Mouse (Mus musculus): Measurements from ENCODE around the gene Tm4sf1. TPM values are rescaled to one million over a fixed set of nuclear protein-coding genes. Genes with fewer than 3 reads are reported as not detected.
A peak's percentile ranks its signal among the peaks of the same experiment; 100 is the strongest.

Tm4sf1 gene
- polyA plus RNA-seq, 1 experiment from 2014 or later, result 338 TPM

DNA sequence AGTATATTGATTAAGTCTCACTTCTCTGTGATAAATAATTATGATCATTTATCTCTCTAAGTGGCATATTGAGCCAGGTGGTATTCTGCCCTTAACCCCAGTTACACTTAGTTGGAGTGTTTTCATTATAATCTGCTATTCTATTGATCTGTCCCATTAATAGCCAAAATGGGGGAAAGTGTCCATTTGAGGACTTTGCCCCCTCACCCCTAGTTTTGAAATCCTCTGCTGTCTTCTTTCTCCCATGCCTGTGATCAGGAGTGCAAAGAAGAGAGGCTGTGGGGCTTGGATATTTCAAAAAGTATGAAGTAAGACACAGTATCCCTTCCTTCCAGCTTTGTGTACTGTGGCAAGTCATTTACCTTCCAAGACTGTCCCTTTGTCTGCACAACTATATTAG, 5.2 kb downstream of the Tm4sf1 start:
- Histone ChIP-seq H3K4me3 (ENCODE audit: control insufficient read depth in 1 of 2, insufficient read depth in 1 of 2, low read depth in 1 of 2, low read length in 2 of 2) (no peak overlapping the region), H3K4me2 (ENCODE audit: low read length) (no peak overlapping the region), H3K4me1 (ENCODE audit: control insufficient read depth in 2 of 2, insufficient read depth in 2 of 2, low read length in 2 of 2) (peaks cover 0 to 5% of the 10 kb centered on the region in 2 experiments; a peak in 2 of 4 replicates), H3K9ac (ENCODE audit: low read length) (no peak overlapping the region), H3K27ac (replicated peaks in 1 of 2; ENCODE audit: control insufficient read depth in 1 of 2, insufficient read depth in 1 of 2, low read depth in 2 of 2, low read length in 2 of 2) (no peak overlapping the region), H3K36me3 (ENCODE audit: control insufficient read depth, insufficient read depth, low read length) (peaks cover 6% of the 10 kb centered on the region; the same call in 1 of the 2 replicates), H3K27me3 (ENCODE audit: control insufficient read depth, insufficient read depth, low read length) (no peaks in the 10 kb centered on the region), H3K9me3 (ENCODE audit: control insufficient read depth, low read length) (no peaks in the 10 kb centered on the region)
- no peak for ATAC-seq (ENCODE audit: insufficient number of reproducible peaks, insufficient read depth, low FRiP score, low read depth)

DNA sequence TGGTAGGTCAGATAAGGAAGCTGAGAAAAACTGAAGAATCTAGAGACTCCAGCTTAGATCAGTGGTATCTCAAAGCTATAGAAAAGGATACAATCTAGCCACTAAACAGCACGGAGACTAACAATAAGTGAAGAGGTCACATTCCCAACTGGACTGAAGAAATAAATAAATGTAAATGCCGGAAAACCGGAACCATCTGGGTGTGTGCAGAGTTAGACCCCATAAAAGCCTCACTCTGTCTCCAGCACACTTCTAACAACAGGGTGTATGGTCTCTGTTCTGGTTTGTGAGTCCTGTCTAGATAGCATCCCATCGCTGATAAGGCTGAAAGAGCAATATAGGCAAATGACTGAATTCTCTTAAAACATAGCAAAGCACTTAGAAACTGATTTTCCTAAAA, 6.2 kb downstream of the Tm4sf1 start:
- Histone ChIP-seq H3K9me3 (ENCODE audit: control insufficient read depth, low read length) (no peaks in the 10 kb centered on the region), H3K27ac (replicated peaks in 1 of 2; ENCODE audit: control insufficient read depth in 1 of 2, insufficient read depth in 1 of 2, low read depth in 2 of 2, low read length in 2 of 2) (peak overlapping the region; percentile 87 to 98), H3K4me3 (ENCODE audit: control insufficient read depth in 1 of 2, insufficient read depth in 1 of 2, low read depth in 1 of 2, low read length in 2 of 2) (no peak overlapping the region), H3K27me3 (ENCODE audit: control insufficient read depth, insufficient read depth, low read length) (no peaks in the 10 kb centered on the region), H3K36me3 (ENCODE audit: control insufficient read depth, insufficient read depth, low read length) (peaks cover 6% of the 10 kb centered on the region; the same call in 1 of the 2 replicates), H3K9ac (ENCODE audit: low read length) (peak overlapping the region; percentile 18; the same call in 1 of the 2 replicates), H3K4me2 (ENCODE audit: low read length) (peak overlapping the region; percentile 53), H3K4me1 (ENCODE audit: control insufficient read depth in 2 of 2, insufficient read depth in 2 of 2, low read length in 2 of 2) (peaks cover 0 to 5% of the 10 kb centered on the region in 2 experiments; a peak in 2 of 4 replicates)
- WGBS, result 67% methylated on average over 4 of the region's 4 CpGs
- no peak for ATAC-seq (ENCODE audit: insufficient number of reproducible peaks, insufficient read depth, low FRiP score, low read depth)

DNA sequence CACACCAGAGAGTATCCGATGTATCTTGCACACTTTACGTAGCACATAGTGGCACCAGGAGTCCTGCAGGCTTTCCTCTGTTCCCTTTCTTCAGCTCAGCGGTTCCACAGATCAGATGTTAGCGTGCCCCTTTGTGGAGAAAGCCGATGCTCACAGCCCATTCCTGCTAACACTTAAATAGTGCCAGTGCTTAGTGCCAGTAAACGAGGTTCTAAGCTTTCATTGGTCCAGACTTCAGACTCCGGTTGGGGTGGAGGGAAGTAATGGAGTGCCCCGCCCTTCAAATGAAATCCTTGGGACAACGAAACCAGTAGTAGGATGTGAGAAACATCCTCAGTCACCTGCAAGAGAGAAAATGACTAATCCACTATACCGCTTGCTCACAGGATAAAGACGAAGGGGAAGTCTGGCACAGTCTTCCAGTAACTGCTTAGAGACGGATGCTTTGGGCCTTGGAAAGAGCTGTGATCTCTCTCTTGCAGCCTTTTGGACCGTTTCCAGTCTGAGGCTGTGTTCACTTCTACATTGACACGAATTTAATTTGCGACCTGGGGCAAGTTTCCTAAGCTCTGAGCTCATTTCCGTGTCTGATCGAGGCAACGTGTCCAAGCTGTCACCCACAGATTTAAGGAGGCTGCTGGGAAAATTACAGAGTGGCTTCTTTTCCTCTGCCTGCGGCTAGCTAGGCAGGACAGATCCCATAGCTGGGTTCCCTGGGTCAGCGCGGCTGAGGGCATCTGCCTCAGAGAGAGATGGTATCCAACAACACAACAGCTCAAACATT, 6.9 kb downstream of the Tm4sf1 start:
- Histone ChIP-seq H3K4me3 (ENCODE audit: control insufficient read depth in 1 of 2, insufficient read depth in 1 of 2, low read depth in 1 of 2, low read length in 2 of 2) (peak overlapping the region; percentile 43 to 56), H3K9me3 (ENCODE audit: control insufficient read depth, low read length) (no peaks in the 10 kb centered on the region), H3K36me3 (ENCODE audit: control insufficient read depth, insufficient read depth, low read length) (peaks cover 6% of the 10 kb centered on the region; the same call in 1 of the 2 replicates), H3K9ac (ENCODE audit: low read length) (peak overlapping the region; percentile 73), H3K4me1 (ENCODE audit: control insufficient read depth in 2 of 2, insufficient read depth in 2 of 2, low read length in 2 of 2) (peaks cover 0 to 5% of the 10 kb centered on the region in 2 experiments; a peak in 2 of 4 replicates), H3K4me2 (ENCODE audit: low read length) (peak overlapping the region; percentile 53), H3K27ac (replicated peaks in 1 of 2; ENCODE audit: control insufficient read depth in 1 of 2, insufficient read depth in 1 of 2, low read depth in 2 of 2, low read length in 2 of 2) (peak overlapping the region; percentile 87 to 98), H3K27me3 (ENCODE audit: control insufficient read depth, insufficient read depth, low read length) (no peaks in the 10 kb centered on the region)
- peak; percentile 77 for ATAC-seq (ENCODE audit: insufficient number of reproducible peaks, insufficient read depth, low FRiP score, low read depth)
- WGBS, result 59% methylated on average over 21 of the region's 21 CpGs

DNA sequence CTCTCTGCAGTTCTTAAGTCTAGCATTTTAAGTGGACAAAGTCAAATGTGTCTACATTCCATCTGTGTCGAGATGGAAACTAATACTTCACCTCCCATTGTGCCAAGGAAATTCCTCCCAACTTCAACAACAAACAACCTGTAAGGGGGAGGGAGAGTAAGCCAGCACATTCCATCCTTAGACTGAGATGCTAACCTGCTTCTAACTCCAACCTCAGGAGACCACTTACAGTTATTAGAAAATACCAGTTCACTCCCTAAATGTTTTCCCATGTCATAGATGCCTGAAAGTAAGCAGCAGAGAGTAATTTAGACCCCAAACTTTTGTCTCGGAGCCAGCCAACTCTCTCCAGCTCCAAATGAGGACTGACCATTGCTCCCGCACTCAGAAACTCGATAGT, 7.9 kb downstream of the Tm4sf1 start:
- no peak for ATAC-seq (ENCODE audit: insufficient number of reproducible peaks, insufficient read depth, low FRiP score, low read depth)
- Histone ChIP-seq H3K9me3 (ENCODE audit: control insufficient read depth, low read length) (no peaks in the 10 kb centered on the region), H3K4me2 (ENCODE audit: low read length) (peak overlapping the region; percentile 53), H3K9ac (ENCODE audit: low read length) (peak overlapping the region; percentile 73), H3K27me3 (ENCODE audit: control insufficient read depth, insufficient read depth, low read length) (no peaks in the 10 kb centered on the region), H3K4me3 (ENCODE audit: control insufficient read depth in 1 of 2, insufficient read depth in 1 of 2, low read depth in 1 of 2, low read length in 2 of 2) (peak overlapping the region; percentile 43 to 56), H3K27ac (replicated peaks in 1 of 2; ENCODE audit: control insufficient read depth in 1 of 2, insufficient read depth in 1 of 2, low read depth in 2 of 2, low read length in 2 of 2) (peak overlapping the region; percentile 87 to 98), H3K4me1 (ENCODE audit: control insufficient read depth in 2 of 2, insufficient read depth in 2 of 2, low read length in 2 of 2) (peaks cover 0 to 5% of the 10 kb centered on the region in 2 experiments; a peak in 2 of 4 replicates), H3K36me3 (ENCODE audit: control insufficient read depth, insufficient read depth, low read length) (peaks cover 11% of the 10 kb centered on the region)
- 43% methylated on average over 4 of the region's 4 CpGs for WGBS

DNA sequence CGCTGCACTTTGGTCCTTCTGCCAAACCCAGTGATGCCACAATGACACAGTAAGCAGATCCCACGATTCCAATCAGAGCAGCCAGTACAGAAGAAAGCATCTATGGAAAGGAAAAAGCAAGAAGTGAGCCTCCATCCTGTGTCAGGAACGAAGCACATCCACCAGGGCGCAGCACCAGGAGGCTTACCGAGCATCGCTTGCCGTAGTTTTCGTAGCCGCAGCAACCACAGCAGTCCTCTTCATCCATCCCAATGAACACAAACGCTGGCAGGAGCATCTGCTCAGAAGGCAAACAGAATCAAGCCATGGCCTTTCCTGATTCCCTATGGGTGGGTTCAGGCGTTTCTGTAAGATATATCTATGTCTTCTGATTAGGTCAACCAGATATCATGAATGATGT, 9.0 kb downstream of the Tm4sf1 start:
- Histone ChIP-seq H3K36me3 (ENCODE audit: control insufficient read depth, insufficient read depth, low read length) (peaks cover 11% of the 10 kb centered on the region), H3K27ac (replicated peaks in 1 of 2; ENCODE audit: control insufficient read depth in 1 of 2, insufficient read depth in 1 of 2, low read depth in 2 of 2, low read length in 2 of 2) (peak overlapping the region; percentile 17 to 87; a peak in 2 of 4 replicates), H3K27me3 (ENCODE audit: control insufficient read depth, insufficient read depth, low read length) (no peaks in the 10 kb centered on the region), H3K4me3 (ENCODE audit: control insufficient read depth in 1 of 2, insufficient read depth in 1 of 2, low read depth in 1 of 2, low read length in 2 of 2) (peak overlapping the region; percentile 22 to 43), H3K4me2 (ENCODE audit: low read length) (peak overlapping the region; percentile 53), H3K9me3 (ENCODE audit: control insufficient read depth, low read length) (no peaks in the 10 kb centered on the region), H3K4me1 (ENCODE audit: control insufficient read depth in 2 of 2, insufficient read depth in 2 of 2, low read length in 2 of 2) (peaks cover 0 to 5% of the 10 kb centered on the region in 2 experiments; a peak in 2 of 4 replicates), H3K9ac (ENCODE audit: low read length) (peak overlapping the region; percentile 73)
- no peak for ATAC-seq (ENCODE audit: insufficient number of reproducible peaks, insufficient read depth, low FRiP score, low read depth)
- 62% methylated on average over 11 of the region's 11 CpGs for WGBS

DNA sequence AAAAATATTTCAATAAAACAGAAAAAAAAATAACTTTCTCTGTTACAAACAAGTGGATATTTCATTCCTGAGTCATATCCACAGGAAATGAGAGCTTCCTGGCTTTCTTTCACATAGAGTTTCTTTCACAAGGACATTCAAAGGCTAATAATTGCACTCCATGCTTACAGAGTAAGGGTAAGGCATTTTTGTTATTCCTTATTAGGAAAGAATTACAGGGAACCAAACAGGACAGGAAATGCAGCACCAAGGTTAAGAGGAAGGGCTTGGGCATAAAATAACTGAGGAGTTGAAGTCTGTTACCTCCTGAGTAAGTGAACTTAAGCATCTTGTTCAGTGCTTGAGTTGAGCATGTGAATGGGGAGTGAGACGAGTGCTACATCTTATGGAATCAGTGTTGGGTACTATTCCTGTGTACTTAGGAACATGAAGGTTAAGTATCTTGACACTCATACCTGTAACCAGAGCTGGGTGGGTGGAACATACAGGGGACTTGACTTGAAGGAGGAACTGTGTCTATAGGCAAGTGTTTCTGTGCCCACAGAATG, 12.8 kb downstream of the Tm4sf1 start:
- no peaks in the 10 kb centered on the region for H3K9me3 ChIP-seq (ENCODE audit: control insufficient read depth, low read length)
- H3K4me2 ChIP-seq (ENCODE audit: low read length), result no peak overlapping the region
- no peak for ATAC-seq (ENCODE audit: insufficient number of reproducible peaks, insufficient read depth, low FRiP score, low read depth)
- peaks cover 20% of the 10 kb centered on the region for H3K36me3 ChIP-seq (ENCODE audit: control insufficient read depth, insufficient read depth, low read length)
- H3K4me3 ChIP-seq (ENCODE audit: control insufficient read depth in 1 of 2, insufficient read depth in 1 of 2, low read depth in 1 of 2, low read length in 2 of 2), result no peak overlapping the region
- H3K27ac ChIP-seq (replicated peaks in 1 of 2; ENCODE audit: control insufficient read depth in 1 of 2, insufficient read depth in 1 of 2, low read depth in 2 of 2, low read length in 2 of 2), result peak overlapping the region; percentile 79 to 80
- 50% methylated on average over 1 of the region's 1 CpGs for WGBS
- H3K27me3 ChIP-seq (ENCODE audit: control insufficient read depth, insufficient read depth, low read length), result no peaks in the 10 kb centered on the region
- no peak overlapping the region for H3K9ac ChIP-seq (ENCODE audit: low read length)
- no peaks in the 10 kb centered on the region for H3K4me1 ChIP-seq (ENCODE audit: control insufficient read depth in 2 of 2, insufficient read depth in 2 of 2, low read length in 2 of 2)

DNA sequence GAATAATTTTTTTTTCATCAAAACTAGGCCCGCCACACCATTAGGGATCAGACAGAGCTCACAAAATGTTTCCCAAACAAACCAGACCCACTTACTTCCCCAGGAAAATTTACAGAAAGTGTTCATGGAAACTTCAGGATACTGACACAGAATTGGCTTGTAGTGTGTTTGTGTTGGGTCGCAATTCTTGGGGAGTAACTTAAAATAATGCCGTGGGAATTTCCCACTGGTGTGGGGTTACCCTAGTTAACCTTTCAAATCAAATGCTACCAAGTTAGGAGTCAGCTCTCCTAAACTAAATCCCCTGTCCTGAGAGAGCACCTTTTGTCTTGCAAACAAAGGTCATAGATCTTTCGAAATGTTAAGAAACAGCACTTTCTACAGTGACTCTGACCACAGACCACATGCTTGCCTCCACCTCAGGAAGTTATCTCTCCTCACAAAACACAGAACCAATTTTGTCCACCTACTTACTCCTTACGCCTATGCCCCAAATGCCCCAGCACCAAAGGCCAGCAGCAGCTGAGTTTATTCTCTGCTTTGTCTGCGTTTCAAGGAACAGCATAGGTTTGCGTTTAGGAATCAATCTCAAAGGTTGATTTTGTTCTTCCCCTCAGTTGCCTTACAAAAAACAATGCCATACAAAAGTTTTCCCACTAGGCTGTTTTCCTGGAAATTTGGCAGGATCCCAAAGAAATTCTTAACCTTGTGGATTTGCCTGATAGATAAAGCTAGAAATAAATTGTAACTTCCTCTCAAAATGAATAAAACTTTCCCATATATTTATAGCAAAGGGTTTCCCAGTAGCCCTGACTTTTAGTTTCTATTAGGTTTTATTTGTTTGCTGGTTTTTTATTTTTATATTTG, 13.7 kb downstream of the Tm4sf1 start:
- 49% methylated on average over 7 of the region's 7 CpGs for WGBS
- no peaks in the 10 kb centered on the region for H3K4me1 ChIP-seq (ENCODE audit: control insufficient read depth in 2 of 2, insufficient read depth in 2 of 2, low read length in 2 of 2)
- no peaks in the 10 kb centered on the region for H3K9me3 ChIP-seq (ENCODE audit: control insufficient read depth, low read length)
- no peaks in the 10 kb centered on the region for H3K27me3 ChIP-seq (ENCODE audit: control insufficient read depth, insufficient read depth, low read length)
- peak overlapping the region; percentile 67 to 78 for H3K27ac ChIP-seq (replicated peaks in 1 of 2; ENCODE audit: control insufficient read depth in 1 of 2, insufficient read depth in 1 of 2, low read depth in 2 of 2, low read length in 2 of 2)
- H3K4me3 ChIP-seq (ENCODE audit: control insufficient read depth in 1 of 2, insufficient read depth in 1 of 2, low read depth in 1 of 2, low read length in 2 of 2), result no peak overlapping the region
- H3K4me2 ChIP-seq (ENCODE audit: low read length), result no peak overlapping the region
- H3K9ac ChIP-seq (ENCODE audit: low read length), result no peak overlapping the region
- H3K36me3 ChIP-seq (ENCODE audit: control insufficient read depth, insufficient read depth, low read length), result peaks cover 20% of the 10 kb centered on the region
- ATAC-seq (ENCODE audit: insufficient number of reproducible peaks, insufficient read depth, low FRiP score, low read depth), result no peak

Data from heart, embryonic 14.5 days (tissue).